In the genomic region with DNA sequence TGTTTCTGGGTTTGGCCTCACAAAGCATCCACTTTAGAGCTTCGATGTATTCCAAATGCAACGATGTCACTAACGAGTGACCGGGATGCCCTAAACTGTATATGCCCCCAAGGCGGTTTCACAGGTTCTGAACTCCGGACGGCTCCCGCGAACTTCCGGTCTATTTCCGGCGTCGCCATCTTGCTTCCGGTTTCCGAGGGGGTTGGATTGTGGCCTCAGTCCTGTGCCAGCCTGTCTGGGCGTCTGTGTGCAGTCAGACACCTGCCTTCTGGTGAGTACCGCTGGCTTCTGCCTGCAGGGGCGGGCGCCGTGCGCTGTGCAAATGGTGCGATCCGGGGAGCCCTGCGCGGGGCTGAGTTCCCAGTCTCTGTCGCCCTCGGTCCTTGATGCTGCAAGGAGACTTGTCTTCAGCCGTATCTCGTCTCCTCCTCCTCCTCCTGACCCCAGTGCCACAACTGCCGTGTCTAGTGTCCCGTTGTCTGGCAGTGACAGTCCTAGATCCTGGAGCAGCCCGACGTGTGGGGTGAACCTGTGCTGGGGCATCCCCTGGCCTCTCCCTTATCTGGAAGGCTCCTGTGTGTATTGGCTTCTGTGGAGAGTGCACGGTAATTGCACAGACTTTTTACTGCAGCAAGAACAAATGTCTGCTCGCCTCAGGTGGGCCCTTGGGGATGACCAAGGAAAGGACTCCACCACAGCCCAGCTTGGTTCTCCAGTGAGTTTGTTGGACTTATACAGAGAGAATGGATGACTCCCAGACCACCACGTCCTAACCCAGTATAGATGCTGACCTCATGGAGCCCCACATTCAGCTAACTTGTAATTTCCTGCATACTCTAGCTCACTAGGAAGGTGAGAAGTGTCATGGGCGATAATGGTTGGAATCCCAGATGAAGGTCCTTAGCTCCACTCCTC, we compare ENCODE assay signal across 8 mouse cellular contexts. TPM values are rescaled to one million over a fixed set of nuclear protein-coding genes. Genes with fewer than 3 reads are reported as not detected.
DNase-seq lines count a peak whose midpoint lies in the region; ATAC-seq lines count a peak whose summit lies in the region.

A gene (plus strand): TSS at position 178 of the 915 bp plus-strand sequence.

- DNase-seq in CD8-positive naive resting alpha-beta T cell, adult 2 months (ENCODE audit: low read depth in 2 of 2, low spot score in 2 of 2): peak; percentile 76 to 78
- DNase-seq in c-Kit-negative CD71-positive TER-119-positive erythroid progenitor cells, embryonic 14.5 days (ENCODE audit: low read depth, low spot score): peak; percentile 73
- DNase-seq in fibroblast of lung, adult 2 months (ENCODE audit: low read depth): peak; percentile 53
- peak; percentile 83 for DNase-seq in kidney, postnatal 10 days
- DNase-seq in liver, embryonic 13.5 days: peak; percentile 79
- peak; percentile 87 to 89 for DNase-seq in natural killer cell, adult 2 months (ENCODE audit: low spot score in 2 of 2)

- H3K27ac ChIP-seq in heart, embryonic 14.5 days (replicated peaks in 1 of 2; ENCODE audit: control insufficient read depth in 1 of 2, insufficient read depth in 1 of 2, low read depth in 2 of 2, low read length in 2 of 2): peak within 1 kb of the TSS; percentile 23 to 70
- H3K27ac ChIP-seq in liver, embryonic 13.5 days: peak within 1 kb of the TSS; percentile 92
- H3K27ac ChIP-seq in stomach, embryonic 14.5 days (ENCODE audit: low read length): peak within 1 kb of the TSS; percentile 48; the same call in 1 of the 2 replicates

- peak within 1 kb of the TSS; percentile 79 for H3K9ac ChIP-seq in heart, embryonic 14.5 days (ENCODE audit: low read length)
- peak within 1 kb of the TSS; percentile 88 for H3K9ac ChIP-seq in liver, embryonic 13.5 days
- H3K9ac ChIP-seq in stomach, embryonic 14.5 days (replicated peaks; ENCODE audit: low read depth, low read length): peak within 1 kb of the TSS; percentile 44

- H3K4me3 ChIP-seq in heart, embryonic 14.5 days (ENCODE audit: control insufficient read depth in 1 of 2, insufficient read depth in 1 of 2, low read depth in 1 of 2, low read length in 2 of 2): peak within 1 kb of the TSS; percentile 62 to 68
- peak within 1 kb of the TSS; percentile 81 for H3K4me3 ChIP-seq in liver, embryonic 13.5 days (replicated peaks)
- H3K4me3 ChIP-seq in stomach, embryonic 14.5 days (ENCODE audit: low read depth, low read length): peak within 1 kb of the TSS; percentile 53

- peak; percentile 72 for ATAC-seq in heart, embryonic 14.5 days (ENCODE audit: insufficient number of reproducible peaks, insufficient read depth, low FRiP score, low read depth)
- ATAC-seq in liver, embryonic 13.5 days (ENCODE audit: low read depth): peak; percentile 93
- peak; percentile 85 for ATAC-seq in stomach, embryonic 14.5 days (ENCODE audit: insufficient number of reproducible peaks, insufficient read depth, low FRiP score, low read depth)

- H3K27me3 ChIP-seq in heart, embryonic 14.5 days (ENCODE audit: control insufficient read depth, insufficient read depth, low read length): no peaks in the 10 kb centered on the region
- 0 out of 2 replicates have a peak, but pooled peaks cover 5% of the 10 kb centered on the region for H3K27me3 ChIP-seq in liver, embryonic 13.5 days
- H3K27me3 ChIP-seq in stomach, embryonic 14.5 days (ENCODE audit: control insufficient read depth, insufficient read depth, low read length): no peaks in the 10 kb centered on the region

- H3K9me3 ChIP-seq in heart, embryonic 14.5 days (ENCODE audit: control insufficient read depth, low read length): peaks cover 4% of the 10 kb centered on the region; the same call in 1 of the 2 replicates
- no peaks in the 10 kb centered on the region for H3K9me3 ChIP-seq in liver, embryonic 13.5 days (replicated peaks)
- no peaks in the 10 kb centered on the region for H3K9me3 ChIP-seq in stomach, embryonic 14.5 days (ENCODE audit: control insufficient read depth, low read depth, low read length)

- peaks cover 24% of the 10 kb centered on the region for H3K36me3 ChIP-seq in heart, embryonic 14.5 days (ENCODE audit: control insufficient read depth, insufficient read depth, low read length)
- peaks cover 26% of the 10 kb centered on the region for H3K36me3 ChIP-seq in liver, embryonic 13.5 days
- peaks cover 12% of the 10 kb centered on the region; the same call in 1 of the 2 replicates for H3K36me3 ChIP-seq in stomach, embryonic 14.5 days (ENCODE audit: control insufficient read depth, insufficient read depth, low read length)

- H3K4me1 ChIP-seq in heart, embryonic 14.5 days (ENCODE audit: control insufficient read depth in 2 of 2, insufficient read depth in 2 of 2, low read length in 2 of 2): peaks cover 0 to 6% of the 10 kb centered on the region in 2 experiments; a peak in 2 of 4 replicates
- peaks cover 15% of the 10 kb centered on the region for H3K4me1 ChIP-seq in liver, embryonic 13.5 days (replicated peaks)
- H3K4me1 ChIP-seq in stomach, embryonic 14.5 days (ENCODE audit: control insufficient read depth, insufficient read depth, low read length): peaks cover 4% of the 10 kb centered on the region; the same call in 1 of the 2 replicates

- 4% methylated on average over 37 of the region's 37 CpGs for WGBS in heart, embryonic 14.5 days
- 1% methylated on average over 37 of the region's 37 CpGs for WGBS in liver, embryonic 13.5 days (ENCODE audit: insufficient replicate concordance)
- WGBS in stomach, embryonic 14.5 days: 3% methylated on average over 37 of the region's 37 CpGs

- H3K4me2 ChIP-seq in heart, embryonic 14.5 days (ENCODE audit: low read length): peak within 1 kb of the TSS; percentile 68
- peak within 1 kb of the TSS; percentile 84 for H3K4me2 ChIP-seq in liver, embryonic 13.5 days
- H3K4me2 ChIP-seq in stomach, embryonic 14.5 days (replicated peaks; ENCODE audit: low read depth, low read length): peak within 1 kb of the TSS; percentile 62

RNA-seq across cellular contexts. Expression of the gene that starts here (rescaled TPM):
- 4.0 and 4.8 TPM in 2 replicates for polyA plus RNA-seq in heart, embryonic 14.5 days (2014; fragmentation: Nextera tagmentation; extraction: Ambion mirVana)
- 2.3 and 3.0 TPM in 2 replicates for polyA plus RNA-seq in liver, embryonic 13.5 days (2015; fragmentation: Nextera tagmentation; extraction: Ambion mirVana)
- 7.1 and 9.4 TPM in 2 replicates for polyA plus RNA-seq in stomach, embryonic 14.5 days (2014; fragmentation: Nextera tagmentation; extraction: Ambion mirVana)

Comparison
In these comparisons a context has a peak if more than half of its experiments do, and no peak if none do; other contexts are left out.
1. Peak in every context shown above with its lines: DNase-seq, ATAC-seq, H3K4me3 ChIP-seq and H3K27ac ChIP-seq.